Mouse (Mus musculus): Measurements from ENCODE around the gene Tm9sf4.

Tm9sf4 gene

DNA sequence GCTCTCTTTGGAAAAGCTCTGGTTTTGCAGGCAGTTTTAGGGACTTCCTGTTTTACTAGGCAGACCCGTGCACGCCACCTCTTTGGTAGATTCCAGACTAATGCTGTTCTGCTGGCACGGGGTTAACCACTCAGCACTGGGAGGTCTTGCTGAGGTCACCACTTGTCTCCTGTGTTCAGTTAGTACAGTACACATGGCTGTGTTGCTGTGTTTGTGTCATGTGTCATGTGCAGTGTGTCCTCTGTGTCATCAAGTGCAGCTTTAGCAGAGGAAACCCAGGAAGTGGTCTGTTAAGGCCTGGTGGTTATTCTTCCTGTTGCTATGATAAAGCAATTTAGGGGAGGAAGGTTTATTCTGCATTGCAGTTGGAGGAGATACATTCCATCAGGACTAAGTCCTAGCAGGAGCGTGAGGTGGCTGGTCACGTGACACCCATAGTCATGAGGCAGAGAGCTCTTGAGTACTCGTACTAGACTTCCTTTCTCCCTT lies 53.7 kb downstream of the Tm9sf4 start:
- DNase-seq (ENCODE audit: low spot score in 2 of 2) = peak; percentile 28 to 29

DNA sequence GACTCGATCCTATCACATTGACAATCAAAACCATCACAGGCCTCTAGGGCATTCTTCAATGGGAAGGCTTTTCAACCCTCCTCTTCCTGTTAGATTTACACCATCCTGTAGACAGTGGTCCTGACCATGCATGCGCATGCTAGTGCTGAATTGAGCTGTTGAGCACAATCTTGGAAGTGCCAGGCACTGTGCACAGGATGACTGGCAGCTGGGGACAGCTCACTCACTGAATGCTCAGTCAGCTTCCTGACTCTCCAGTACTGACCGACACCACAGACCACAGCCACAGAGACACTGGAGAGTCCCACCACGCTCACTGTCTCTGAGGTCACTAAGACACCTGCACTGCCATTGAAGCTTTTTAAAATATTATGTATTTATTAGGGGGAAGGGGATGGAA lies 54.3 kb downstream of the Tm9sf4 start:
- DNase-seq (ENCODE audit: low spot score in 2 of 2) = no peak

DNA sequence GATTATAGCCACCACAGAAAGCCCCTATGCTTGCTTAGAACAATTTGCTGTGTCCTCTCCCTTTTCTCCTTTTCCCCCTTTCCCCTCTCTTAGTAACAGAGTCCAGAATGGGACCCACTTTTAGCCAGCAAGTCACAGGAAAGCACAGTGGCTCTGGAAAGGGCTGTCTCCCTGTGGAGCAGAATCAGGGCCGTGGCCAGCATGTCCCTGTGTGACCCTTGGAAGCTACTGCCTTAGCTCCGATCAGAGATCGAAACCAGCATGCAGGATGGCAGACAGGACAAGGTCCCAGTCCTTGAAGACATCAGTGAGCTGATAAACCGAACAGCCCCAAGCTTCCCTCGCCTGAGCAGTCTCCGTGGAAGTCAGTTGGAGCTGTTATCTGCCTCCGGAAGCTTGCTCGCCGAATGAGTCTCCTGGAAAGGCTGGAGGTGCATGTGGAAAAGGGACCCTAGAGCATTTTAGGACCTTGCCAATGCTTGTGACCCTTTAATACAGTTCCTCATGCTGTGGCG lies 56.8 kb downstream of the Tm9sf4 start:
- DNase-seq (ENCODE audit: low spot score in 2 of 2) = no peak

DNA sequence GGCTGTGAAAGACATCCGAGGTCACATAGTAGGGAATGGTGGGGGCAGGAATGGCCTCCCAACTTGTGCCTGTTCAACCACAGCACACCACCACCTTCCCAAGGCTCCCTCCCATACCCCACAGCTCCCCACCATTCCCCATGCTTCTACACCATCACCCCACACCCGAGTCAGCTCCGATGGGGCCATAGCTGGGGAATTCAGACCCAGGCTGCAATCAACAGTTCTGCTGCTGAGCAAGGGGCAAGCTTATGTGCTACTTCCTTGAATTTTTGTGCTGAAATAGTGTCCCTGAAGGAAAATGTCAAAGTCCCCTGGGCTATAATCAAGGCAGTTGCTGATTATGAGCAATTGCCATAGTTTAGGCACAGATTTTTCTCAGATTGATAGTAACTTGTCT lies 57.4 kb downstream of the Tm9sf4 start:
- DNase-seq (ENCODE audit: low spot score in 2 of 2) = no peak

DNA sequence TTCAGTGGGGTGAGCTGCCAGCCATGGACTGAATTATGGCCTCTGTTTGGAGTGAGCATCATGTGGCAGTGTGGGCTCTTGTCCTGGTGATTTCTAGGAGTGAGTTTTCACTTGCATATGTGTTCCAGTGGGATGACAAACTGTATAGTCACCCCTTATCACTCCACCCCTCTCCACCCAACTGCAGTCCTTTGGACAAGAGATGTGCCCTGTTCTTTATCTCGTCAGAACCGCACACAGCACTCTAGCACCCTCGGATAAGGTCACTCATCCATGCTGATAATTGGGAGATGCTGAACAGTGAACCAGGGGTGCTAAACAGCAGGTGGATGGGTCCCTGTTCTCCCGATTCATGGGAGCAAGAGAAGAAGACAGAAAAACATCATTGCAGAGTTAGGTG lies 60.5 kb downstream of the Tm9sf4 start:
- peak in 1 of 2 experiments; percentile 27 for DNase-seq (ENCODE audit: low spot score in 2 of 2)

DNA sequence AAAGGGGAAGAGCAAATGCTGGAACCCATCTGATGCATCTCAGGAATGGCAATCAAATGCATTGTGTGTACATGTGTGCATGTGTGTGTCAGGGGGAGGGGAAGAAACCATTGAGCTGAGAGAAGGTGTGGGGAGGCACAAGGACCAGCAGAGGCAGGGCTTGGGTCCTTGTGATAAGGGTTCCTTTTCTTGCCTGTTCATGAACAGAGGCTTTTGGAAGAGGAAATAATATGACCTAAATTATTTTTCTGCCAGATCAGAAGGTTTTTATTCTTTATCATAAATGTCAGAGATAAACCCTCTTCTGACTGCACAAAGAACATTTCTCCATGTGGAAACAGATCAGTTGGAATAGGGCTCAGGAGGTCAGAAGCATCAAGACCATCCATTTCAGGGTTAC lies 61.0 kb downstream of the Tm9sf4 start:
- DNase-seq (ENCODE audit: low spot score in 2 of 2) = no peak

DNA sequence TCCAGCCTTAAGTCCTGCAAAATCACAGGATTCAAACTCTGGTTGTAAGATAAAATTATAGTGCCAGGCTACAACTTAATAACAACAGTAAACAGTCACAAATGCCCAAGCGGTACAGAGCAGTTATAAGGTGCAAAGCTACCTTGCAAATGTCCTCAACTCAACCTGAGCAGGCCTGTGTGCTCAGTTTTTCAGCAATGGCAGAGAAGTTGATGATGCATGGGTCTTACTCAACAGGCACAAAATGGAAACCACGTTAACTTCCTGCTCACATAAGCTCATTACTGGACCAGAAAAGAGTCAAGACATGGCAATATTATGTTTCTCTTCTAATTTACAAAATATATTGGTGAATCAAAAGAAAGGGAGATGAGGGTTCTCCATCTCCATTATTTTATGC lies 61.5 kb downstream of the Tm9sf4 start:
- no peak for DNase-seq (ENCODE audit: low spot score in 2 of 2)

DNA sequence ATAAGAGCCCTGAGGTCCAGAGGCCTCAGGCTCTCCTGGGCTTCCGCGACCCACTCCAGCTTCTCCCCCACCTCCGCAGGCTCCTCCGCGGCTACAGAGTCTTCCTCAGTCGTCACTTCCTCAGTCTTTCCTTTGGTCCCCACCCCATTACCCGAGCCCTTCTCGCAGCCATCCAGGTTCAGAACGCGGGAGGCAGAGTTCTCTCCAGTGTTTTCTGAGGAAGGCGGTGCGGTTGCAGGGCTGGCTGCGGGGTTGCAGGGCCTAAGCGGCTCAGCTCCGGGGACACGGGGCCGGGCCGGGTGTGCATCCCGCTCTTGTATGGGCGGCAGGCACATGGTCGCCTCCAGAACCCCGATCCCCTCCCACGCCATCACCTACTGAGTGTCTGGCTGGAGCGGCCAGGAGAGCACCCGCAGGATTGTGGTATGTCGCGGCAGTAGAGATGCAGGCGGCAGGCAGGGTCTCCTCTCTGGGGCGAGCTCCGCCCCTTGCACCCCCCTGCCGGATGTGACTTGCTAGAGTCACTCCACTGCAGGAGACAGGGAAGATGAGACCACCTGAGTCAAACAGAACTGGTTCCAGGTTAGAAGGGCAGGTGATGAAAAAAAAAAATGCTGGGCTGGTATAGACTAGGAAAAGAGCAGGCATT lies 64.0 kb downstream of the Tm9sf4 start, which contains the start of gene Tspyl3:
Tspyl3 (minus strand) TSS at position 496 of the 649 bp plus-strand sequence.
- peak; percentile 65 for DNase-seq (ENCODE audit: low spot score in 2 of 2)

DNA sequence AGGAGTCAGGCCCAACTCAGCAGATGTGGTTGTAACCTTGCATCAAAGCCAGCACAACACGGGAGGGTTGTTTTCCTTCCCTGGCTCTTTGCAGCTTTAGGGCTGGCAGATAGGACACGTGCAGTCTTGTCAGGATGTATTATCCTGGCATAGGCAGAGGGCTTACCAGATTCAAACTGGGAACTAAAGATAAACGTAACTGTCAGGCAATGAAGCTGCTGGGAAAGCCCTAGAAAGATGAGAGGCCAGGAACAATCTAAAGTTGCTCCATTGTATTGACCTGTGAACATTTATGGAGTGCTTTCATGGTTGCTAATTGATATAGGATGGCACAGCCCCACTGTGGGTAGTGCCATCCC lies 64.5 kb downstream of the Tm9sf4 start:
- DNase-seq (ENCODE audit: low spot score in 2 of 2) = no peak

DNA sequence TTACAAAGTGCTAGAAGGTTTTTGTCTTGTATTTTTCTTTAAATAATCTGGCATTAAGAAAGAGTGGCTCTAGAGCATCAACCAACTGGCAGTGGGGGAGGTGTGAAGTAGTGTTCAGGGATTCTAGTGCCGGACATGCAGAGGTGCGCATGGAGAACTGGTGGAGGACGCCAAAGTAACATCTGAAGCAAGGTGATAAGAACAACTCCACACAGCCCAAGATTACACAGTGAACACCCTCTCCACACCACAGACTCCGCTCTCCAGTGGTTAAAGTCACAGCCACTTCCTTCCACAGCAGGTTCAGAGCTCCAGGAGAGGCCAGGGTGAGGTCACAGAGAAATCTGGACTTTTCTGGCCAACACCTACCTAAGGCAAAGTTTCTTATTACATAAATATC lies 66.9 kb downstream of the Tm9sf4 start:
- DNase-seq (ENCODE audit: low spot score in 2 of 2) = peak; percentile 14 to 28

DNA sequence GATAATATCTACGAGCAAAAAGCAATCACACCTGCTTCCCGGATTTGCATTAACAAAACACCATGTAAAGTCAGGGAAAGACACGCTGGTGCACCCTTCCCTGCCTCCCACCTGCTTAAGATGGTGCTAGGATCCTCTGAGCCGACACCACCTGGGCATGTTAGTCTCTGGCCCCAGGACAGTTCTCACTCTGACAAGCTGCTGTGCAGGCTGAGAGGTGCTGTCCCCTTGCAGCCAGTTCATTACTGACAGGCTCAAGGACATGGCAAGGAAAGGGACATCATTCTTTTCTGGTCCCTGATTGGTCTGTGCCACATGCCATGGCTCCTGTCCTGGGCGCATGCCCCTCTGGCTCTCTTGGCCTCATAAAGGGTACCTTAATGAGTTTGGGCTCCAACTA lies 67.4 kb downstream of the Tm9sf4 start:
- DNase-seq (ENCODE audit: low spot score in 2 of 2) = no peak

DNA sequence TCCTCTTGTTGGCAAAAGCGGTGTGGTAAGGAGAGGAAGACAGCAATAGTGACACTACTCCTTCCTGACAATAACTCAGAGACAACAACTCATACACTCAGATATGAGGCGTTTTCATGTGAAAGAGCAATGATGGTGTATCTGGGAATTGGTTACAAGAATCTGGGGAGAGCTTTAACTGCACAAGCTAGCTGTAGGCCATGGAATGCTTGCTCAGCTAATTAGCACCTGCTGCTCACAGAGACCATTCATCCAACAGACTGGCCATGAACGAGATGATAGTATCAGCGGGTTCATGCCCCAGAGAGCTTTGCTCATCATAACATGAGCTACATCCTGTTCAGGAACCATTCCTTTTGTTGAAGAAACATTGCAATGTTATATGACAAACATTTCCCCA lies 76.1 kb downstream of the Tm9sf4 start:
- no peak for DNase-seq (ENCODE audit: low spot score in 2 of 2)

DNA sequence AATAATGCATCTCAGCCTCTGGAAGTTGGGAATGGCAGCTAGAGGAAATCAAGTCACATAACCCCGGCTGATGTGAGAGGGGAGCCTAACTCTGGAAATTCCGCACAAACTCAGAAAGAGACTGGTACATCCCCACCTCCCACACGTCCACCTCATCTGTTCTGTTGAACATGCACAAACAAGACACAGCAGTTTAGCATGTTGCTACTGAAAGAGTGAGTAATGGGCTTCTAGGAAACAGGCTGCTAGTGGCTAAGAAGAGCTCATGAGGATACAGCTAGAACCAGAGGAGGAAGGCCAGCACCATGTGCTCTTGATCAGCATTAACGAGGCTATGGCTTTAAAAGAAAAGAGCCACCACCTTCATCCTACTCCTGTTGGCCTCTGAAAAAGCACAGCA lies 76.8 kb downstream of the Tm9sf4 start:
- no peak for DNase-seq (ENCODE audit: low spot score in 2 of 2)

DNA sequence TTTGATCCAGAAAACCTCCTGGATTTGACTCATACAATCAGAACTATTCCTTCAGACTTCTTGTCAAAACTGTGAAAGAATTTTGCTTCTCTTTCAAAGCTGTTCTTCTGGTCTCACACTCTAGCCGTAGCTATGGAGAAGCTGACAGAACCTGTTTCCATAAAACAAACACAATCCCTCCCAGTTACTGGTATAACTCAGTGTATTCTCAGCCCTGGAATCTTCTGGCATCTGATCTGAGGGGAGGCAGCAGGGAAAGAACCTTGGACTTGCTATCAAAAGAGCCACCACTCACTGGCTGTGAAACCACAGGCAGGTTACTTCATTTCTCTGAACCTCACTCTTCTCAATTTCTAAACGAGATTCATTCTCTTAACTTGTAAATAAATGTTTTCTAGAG lies 77.3 kb downstream of the Tm9sf4 start:
- no peak for DNase-seq (ENCODE audit: low spot score in 2 of 2)

DNA sequence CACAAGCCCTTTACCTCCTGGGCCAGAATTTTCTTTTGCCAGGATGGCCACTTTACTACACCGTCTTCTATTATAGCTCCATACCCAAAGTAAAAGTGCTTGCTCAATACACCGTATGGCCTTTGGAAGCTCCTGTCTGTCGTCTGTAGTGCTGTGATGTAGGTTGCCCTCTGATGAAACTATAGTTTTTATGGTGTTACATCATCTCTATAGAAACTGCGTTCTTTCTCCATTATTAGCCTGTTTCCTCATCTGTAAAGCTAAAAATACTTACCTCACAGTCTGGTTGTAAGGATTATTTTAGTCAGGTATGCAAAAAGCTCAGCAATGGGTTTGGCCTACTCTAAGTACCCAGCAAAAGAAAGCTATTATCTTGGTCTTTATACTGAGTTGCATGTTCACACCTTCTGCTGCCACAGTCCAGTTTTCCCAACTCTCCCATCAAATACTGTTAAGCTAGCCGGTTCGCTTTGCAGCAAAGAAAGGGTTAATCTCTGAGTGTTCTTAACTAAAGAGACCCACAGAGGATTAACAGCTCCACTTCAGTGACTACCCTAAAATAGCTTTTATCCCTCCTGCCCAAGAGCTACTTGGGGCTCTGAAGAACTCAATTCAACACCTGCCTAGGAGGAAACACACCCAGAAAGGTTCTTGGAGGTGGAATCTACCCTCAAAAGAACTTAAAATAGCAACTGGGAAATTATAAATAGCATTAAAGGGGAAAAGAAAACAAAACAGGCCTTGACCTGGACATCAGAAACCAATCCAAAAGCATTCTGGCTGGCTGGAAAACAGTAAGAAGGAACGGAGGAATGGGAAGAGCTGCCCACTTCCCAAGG lies 78.1 kb downstream of the Tm9sf4 start:
- no peak for DNase-seq (ENCODE audit: low spot score in 2 of 2)

DNA sequence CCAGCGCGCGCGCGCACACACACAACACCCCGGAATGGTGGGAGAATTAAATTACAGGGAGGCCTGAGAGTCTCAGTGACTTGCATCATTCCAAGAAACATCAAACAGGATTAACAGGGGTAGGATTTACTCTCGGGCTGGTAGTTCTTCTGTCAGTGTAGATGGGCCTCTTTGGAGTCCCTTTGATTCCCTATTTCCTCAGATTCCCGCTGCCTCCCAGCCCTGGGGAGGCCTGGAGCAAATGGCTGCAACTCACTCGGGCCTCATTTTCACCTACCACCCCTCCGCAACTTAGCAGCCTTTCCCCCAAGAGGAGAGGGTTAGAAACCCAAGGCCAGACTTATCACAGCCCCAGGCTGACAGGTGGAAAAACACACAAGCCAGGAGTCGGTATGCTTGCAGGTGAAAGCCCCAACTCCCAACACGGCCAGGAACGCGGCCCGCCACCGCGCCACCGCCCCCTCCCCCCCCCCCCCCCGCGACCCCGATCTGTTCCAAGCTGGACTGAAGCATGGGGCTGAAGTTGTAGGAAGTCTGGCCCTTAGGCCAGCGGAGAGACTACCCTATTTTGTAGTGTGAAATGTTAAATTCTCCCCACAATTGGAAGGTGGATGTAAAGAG lies 78.9 kb downstream of the Tm9sf4 start:
- no peak for DNase-seq (ENCODE audit: low spot score in 2 of 2)

DNA sequence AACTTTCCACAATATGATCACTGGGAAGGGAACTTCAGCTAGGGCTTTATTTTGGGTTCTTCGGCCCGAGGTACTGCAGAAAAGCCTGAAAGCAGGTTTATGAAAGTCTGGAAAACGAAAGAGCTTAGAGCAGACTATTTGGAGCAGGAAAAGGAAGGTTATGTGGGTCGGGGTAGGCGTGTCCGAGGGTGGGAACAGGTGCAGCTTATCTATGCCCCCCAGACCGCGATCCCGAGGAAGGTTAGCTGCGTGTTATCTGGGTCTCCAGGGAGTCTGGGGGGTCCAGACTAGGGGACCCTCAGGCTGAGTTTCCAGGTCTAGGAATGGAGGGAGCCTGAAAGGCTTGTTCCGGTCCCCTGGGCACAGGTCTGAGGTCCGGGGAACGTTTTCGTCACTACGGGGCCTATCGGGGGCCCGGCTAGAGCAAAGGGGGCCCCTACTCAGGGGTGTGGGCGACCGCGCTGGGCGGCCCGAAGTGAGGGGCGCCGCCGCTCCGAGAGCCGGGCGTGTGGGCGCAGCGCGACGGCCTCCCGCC lies 79.7 kb downstream of the Tm9sf4 start:
- DNase-seq (ENCODE audit: low spot score in 2 of 2) = peak; percentile 55 to 71

DNA sequence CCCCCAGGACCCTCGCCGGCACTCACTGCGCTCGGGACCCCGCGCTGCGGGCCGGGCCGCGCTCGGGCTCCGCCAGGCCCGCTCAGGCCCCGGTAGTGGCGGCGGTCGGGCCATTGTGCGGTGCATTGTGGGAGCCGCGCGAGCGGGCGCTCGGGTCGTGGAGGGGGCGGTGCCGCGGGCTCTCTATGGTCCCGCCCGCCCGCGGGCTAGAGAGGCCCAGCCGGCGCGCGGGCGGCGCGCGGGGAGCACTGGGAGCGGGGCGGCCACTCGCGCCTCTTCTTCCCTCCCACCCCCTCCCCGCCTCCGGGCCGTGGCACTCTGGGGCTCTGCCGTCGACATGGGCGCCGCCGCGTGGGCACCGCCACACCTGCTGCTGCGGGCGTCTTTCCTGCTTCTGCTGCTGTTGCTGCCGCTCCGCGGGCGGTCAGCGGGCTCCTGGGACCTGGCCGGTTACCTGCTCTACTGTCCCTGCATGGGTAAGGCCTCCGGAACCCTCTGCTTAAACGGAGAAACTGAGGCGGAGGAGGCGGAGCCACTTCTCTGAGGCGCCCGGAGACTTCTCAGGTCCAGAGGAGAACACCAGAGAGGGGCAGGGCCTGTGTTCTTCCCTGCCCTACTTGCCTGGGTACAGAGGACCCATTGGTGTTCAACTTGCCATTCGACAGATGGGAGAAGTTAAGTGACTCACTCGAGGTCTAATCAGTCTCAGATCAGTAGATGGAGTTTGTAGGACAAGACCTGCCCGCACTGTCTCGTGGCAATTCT lies 80.3 kb downstream of the Tm9sf4 start, which contains the start of the genes Plagl2 and Pofut1:
Plagl2 (minus strand) TSS at position 177 of the 765 bp plus-strand sequence.
Pofut1 (plus strand) TSS at position 284 of the 765 bp plus-strand sequence.
- DNase-seq (ENCODE audit: low spot score in 2 of 2) = peak; percentile 92

DNA sequence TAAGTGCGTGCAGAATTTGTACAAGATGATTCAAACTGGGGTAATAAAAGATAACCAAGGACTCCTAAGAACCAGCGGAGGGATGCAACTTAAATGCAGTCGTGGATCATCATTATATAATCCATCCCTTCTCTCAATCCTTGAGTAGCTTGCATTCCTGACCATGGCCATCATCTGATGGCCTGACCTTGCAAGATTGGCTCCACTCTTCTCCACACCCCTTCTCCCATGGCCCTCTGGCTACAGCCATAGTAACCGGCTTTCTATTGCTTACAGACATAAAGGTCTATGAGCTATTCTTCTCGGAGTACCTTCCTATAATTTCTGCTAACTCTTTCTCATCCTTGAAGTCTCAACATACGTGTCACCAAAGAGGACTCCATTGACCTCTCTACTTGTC lies 81.1 kb downstream of the Tm9sf4 start:
- no peak for DNase-seq (ENCODE audit: low spot score in 2 of 2)

DNA sequence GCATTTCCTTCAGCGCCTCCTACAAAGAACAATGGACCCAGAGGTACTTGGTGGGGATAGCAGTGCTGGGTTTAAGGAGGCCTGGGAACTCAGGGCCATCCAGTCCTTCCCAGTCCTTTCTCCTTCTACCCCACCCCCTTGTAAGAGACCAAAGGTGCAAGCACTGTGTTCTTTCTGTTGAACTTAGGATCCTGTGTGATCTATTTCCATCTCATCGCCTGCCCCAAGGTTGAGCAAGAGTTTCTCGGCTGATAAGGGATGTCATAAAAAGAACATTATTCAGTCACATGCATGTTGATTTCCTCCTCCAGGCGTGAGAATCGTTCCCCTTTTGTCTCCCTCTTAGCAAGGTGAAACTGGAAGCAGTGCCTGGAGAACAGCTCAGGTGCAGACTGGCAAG lies 88.6 kb downstream of the Tm9sf4 start:
- no peak for DNase-seq (ENCODE audit: low spot score in 2 of 2)

DNA sequence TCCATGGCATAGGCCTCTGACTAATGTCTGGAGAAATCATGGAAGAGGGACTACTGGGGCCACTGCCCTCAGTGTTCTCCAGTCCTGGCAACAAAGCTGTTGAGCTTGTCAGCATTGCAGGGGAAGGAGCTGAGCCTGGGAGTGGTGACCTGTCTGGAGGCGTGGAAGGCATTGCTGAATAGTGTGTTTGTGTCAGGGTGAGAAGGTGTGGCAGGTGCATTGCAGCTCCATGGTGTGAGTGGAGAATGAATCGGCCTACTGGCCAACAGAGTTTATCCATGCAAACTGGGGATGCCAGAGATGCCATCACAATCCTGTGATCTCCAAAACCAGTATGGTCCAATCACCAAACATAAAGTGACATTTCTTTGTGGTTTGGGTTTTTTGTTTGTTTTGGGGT lies 95.5 kb downstream of the Tm9sf4 start:
- DNase-seq (ENCODE audit: low spot score in 2 of 2) = no peak
